In genomic region chr2:172282071-172282710, GRCm38 (mm10) we compare ENCODE assay signal across 9 mouse cellular contexts. TPM values are rescaled to one million over a fixed set of nuclear protein-coding genes. Genes with fewer than 3 reads are reported as not detected.
A peak's percentile ranks its signal among the peaks of the same experiment; 100 is the strongest.
DNase-seq lines count a peak whose midpoint lies in the region; ATAC-seq lines count a peak whose summit lies in the region.
"Had no signal": no experiment of that assay in that cellular context is flagged by ENCODE, and none has a peak within 500 bp of the region (broad histone marks: within the 10 kb centered on the region; RNA-seq: fewer than 3 reads in every experiment).

No protein-coding gene starts in this region.

- H3K4me3 ChIP-seq in limb, embryonic 12.5 days (replicated peaks) = no peak overlapping the region
- no peak overlapping the region for H3K4me3 ChIP-seq in limb, embryonic 10.5 days
- H3K4me3 ChIP-seq in midbrain, embryonic 12.5 days = no peak overlapping the region
- H3K4me3 ChIP-seq in embryonic facial prominence, embryonic 10.5 days = no peak overlapping the region
- H3K4me3 ChIP-seq: erythroblast, embryonic 14.5 days had no signal

- no peaks in the 10 kb centered on the region for H3K36me3 ChIP-seq in limb, embryonic 12.5 days
- no peaks in the 10 kb centered on the region for H3K36me3 ChIP-seq in limb, embryonic 10.5 days
- H3K36me3 ChIP-seq in midbrain, embryonic 12.5 days = no peaks in the 10 kb centered on the region
- no peaks in the 10 kb centered on the region for H3K36me3 ChIP-seq in embryonic facial prominence, embryonic 10.5 days (replicated peaks)

- ATAC-seq in limb, embryonic 12.5 days (ENCODE audit: insufficient number of reproducible peaks, insufficient read depth, low FRiP score, low TSS enrichment, low read depth) = no peak
- peak; percentile 78 for ATAC-seq in midbrain, embryonic 12.5 days (ENCODE audit: low FRiP score, low read depth)
- no peak for ATAC-seq in megakaryocyte progenitor cell, adult 5-6 weeks (replicated peaks; ENCODE audit: poor library complexity)

- H3K27ac ChIP-seq in limb, embryonic 12.5 days = peak overlapping the region; percentile 62; the same call in 1 of the 2 replicates
- no peak overlapping the region for H3K27ac ChIP-seq in limb, embryonic 10.5 days
- peak overlapping the region; percentile 52 for H3K27ac ChIP-seq in midbrain, embryonic 12.5 days (replicated peaks)
- H3K27ac ChIP-seq in embryonic facial prominence, embryonic 10.5 days (replicated peaks) = no peak overlapping the region

- H3K4me1 ChIP-seq in limb, embryonic 12.5 days (replicated peaks) = peaks cover 5% of the 10 kb centered on the region
- H3K4me1 ChIP-seq in limb, embryonic 10.5 days = no peaks in the 10 kb centered on the region
- H3K4me1 ChIP-seq in midbrain, embryonic 12.5 days = peaks cover 19% of the 10 kb centered on the region
- 0 out of 2 replicates have a peak, but pooled peaks cover 4% of the 10 kb centered on the region for H3K4me1 ChIP-seq in embryonic facial prominence, embryonic 10.5 days

- 69% methylated on average over 19 of the region's 19 CpGs for WGBS in limb, embryonic 12.5 days
- WGBS in limb, embryonic 10.5 days = 84% methylated on average over 19 of the region's 19 CpGs
- WGBS in midbrain, embryonic 12.5 days = 39% methylated on average over 19 of the region's 19 CpGs
- 80% methylated on average over 19 of the region's 19 CpGs for whole genome bisulfite sequencing in embryonic facial prominence, embryonic 10.5 days

- H3K27me3 ChIP-seq in limb, embryonic 12.5 days = no peaks in the 10 kb centered on the region
- no peaks in the 10 kb centered on the region for H3K27me3 ChIP-seq in limb, embryonic 10.5 days (ENCODE audit: low read depth, poor library complexity, severe bottlenecking)
- H3K27me3 ChIP-seq in midbrain, embryonic 12.5 days = no peaks in the 10 kb centered on the region
- no peaks in the 10 kb centered on the region for H3K27me3 ChIP-seq in embryonic facial prominence, embryonic 10.5 days (replicated peaks; ENCODE audit: low read depth, poor library complexity, severe bottlenecking)

- no peak overlapping the region for H3K9ac ChIP-seq in limb, embryonic 12.5 days (replicated peaks)
- H3K9ac ChIP-seq in midbrain, embryonic 12.5 days (replicated peaks) = peak overlapping the region; percentile 20; the same call in 1 of the 2 replicates

- H3K9me3 ChIP-seq in limb, embryonic 12.5 days = peaks cover 3% of the 10 kb centered on the region; the same call in 1 of the 2 replicates
- H3K9me3 ChIP-seq in limb, embryonic 10.5 days (replicated peaks) = no peaks in the 10 kb centered on the region
- peaks cover 5% of the 10 kb centered on the region; the same call in 1 of the 2 replicates for H3K9me3 ChIP-seq in midbrain, embryonic 12.5 days
- no peaks in the 10 kb centered on the region for H3K9me3 ChIP-seq in embryonic facial prominence, embryonic 10.5 days

- DNase-seq in limb, embryonic 10.5 days (ENCODE audit: low spot score) = no peak
- DNase-seq in adrenal gland, postnatal 10 days = peak; percentile 60
- DNase-seq in gastrocnemius, postnatal 25 days = peak; percentile 22
- DNase-seq in embryo, embryonic 11 days = no peak
- DNase-seq in embryonic facial prominence, embryonic 10.5 days (ENCODE audit: low spot score) = no peak

- no peak overlapping the region for H3K4me2 ChIP-seq in limb, embryonic 12.5 days
- H3K4me2 ChIP-seq in midbrain, embryonic 12.5 days (replicated peaks) = peak overlapping the region; percentile 19

RNA-seq across cellular contexts. Expression of gene Mc3r, which starts 33.9 kb away (rescaled TPM):
- not detected in 2 replicates for polyA plus RNA-seq in limb, embryonic 12.5 days (2016; fragmentation: Nextera tagmentation; extraction: Ambion mirVana)
- polyA plus RNA-seq in limb, embryonic 10.5 days (2016; fragmentation: Nextera tagmentation; extraction: Ambion mirVana) = not detected in 2 replicates
- not detected for total RNA-seq in adrenal gland, postnatal 10 days (2021)
- not detected for total RNA-seq in gastrocnemius, postnatal 25 days (2021)
- not detected in 2 replicates for polyA plus RNA-seq in midbrain, embryonic 12.5 days (2016; fragmentation: Nextera tagmentation; extraction: Ambion mirVana)
- total RNA-seq in megakaryocyte progenitor cell, adult 5-6 weeks (2015) = not detected in 2 replicates
- total RNA-seq in megakaryocyte progenitor cell, adult 5-6 weeks (2017) = not detected in 2 replicates
- polyA plus RNA-seq in embryonic facial prominence, embryonic 10.5 days (2016; fragmentation: Nextera tagmentation; extraction: Ambion mirVana) = not detected in 2 replicates
- polyA plus RNA-seq: erythroblast, embryonic 14.5 days had no signal

Comparison
In these comparisons a context has a peak if more than half of its experiments do, and no peak if none do; other contexts are left out.
1. H3K27ac ChIP-seq: peak in limb, embryonic 12.5 days (single experiment) and midbrain, embryonic 12.5 days (single experiment); none in limb, embryonic 10.5 days (single experiment) and embryonic facial prominence, embryonic 10.5 days (single experiment).
2. DNase-seq: peak in adrenal gland, postnatal 10 days (single experiment) and gastrocnemius, postnatal 25 days (single experiment); none in limb, embryonic 10.5 days (single experiment), embryo, embryonic 11 days (single experiment) and embryonic facial prominence, embryonic 10.5 days (single experiment).